Mouse (Mus musculus) heart, embryonic 14.5 days (tissue): Measurements from ENCODE around the gene Pacs2. TPM values are rescaled to one million over a fixed set of nuclear protein-coding genes. Genes with fewer than 3 reads are reported as not detected.

Experiments used
- ATAC-seq: fragments of 200-750 bp; cut with Nextera tagmentation; 2 replicates; pipeline ENCODE4 v1.8.0; 2017; ENCODE audit warnings: low read depth, moderate TSS enrichment; ENCODE audit not compliant: insufficient number of reproducible peaks, insufficient read depth, low FRiP score
- H3K27ac ChIP-seq, 2 experiments: fragments of 200-500 bp in 1 of 2; fragments of 300-500 bp in 1 of 2; sonication (generic) in 1 of 2; replicated peaks in 1 of 2; 2 replicates each; pipeline ENCODE4 v1.5.1; 2012 to 2014; ENCODE audit warnings: low read depth in 2 of 2, low read length in 2 of 2, control low read depth in 1 of 2, mild to moderate bottlenecking in 1 of 2, mixed read lengths in 1 of 2; ENCODE audit not compliant: control insufficient read depth in 1 of 2, insufficient read depth in 1 of 2
- H3K27me3 ChIP-seq: fragments of 300-500 bp; sonication (generic); 2 replicates; pipeline ENCODE4 v1.6.1; 2014; ENCODE audit warnings: mild to moderate bottlenecking, low read length, control low read depth; ENCODE audit not compliant: control insufficient read depth, insufficient read depth
- H3K36me3 ChIP-seq: fragments of 300-500 bp; sonication (generic); 2 replicates; pipeline ENCODE4 v1.6.1; 2014; ENCODE audit warnings: mild to moderate bottlenecking, control low read depth, low read length, mixed read lengths; ENCODE audit not compliant: control insufficient read depth, insufficient read depth
- H3K4me1 ChIP-seq, 2 experiments: fragments of 200-500 bp in 1 of 2; fragments of 300-500 bp in 1 of 2; sonication (generic) in 1 of 2; 2 replicates each; pipeline ENCODE4 v1.6.1; 2012 to 2014; ENCODE audit warnings: low read length in 2 of 2, control low read depth in 1 of 2, mixed read lengths in 1 of 2; ENCODE audit not compliant: control insufficient read depth in 2 of 2, insufficient read depth in 2 of 2
- H3K4me2 ChIP-seq: fragments of 300-500 bp; sonication (generic); 2 replicates; pipeline ENCODE4 v1.6.1; 2014; ENCODE audit warnings: mild to moderate bottlenecking, low read length
- H3K4me3 ChIP-seq, 2 experiments: fragments of 200-500 bp in 1 of 2; fragments of 300-500 bp in 1 of 2; sonication (generic) in 1 of 2; 2 replicates each; pipeline ENCODE4 v1.5.1; 2012 to 2014; ENCODE audit warnings: low read length in 2 of 2, mild to moderate bottlenecking in 2 of 2, control low read depth in 1 of 2, low read depth in 1 of 2, moderate library complexity in 1 of 2; ENCODE audit not compliant: control insufficient read depth in 1 of 2, insufficient read depth in 1 of 2
- H3K9ac ChIP-seq: fragments of 300-500 bp; sonication (generic); 2 replicates; pipeline ENCODE4 v1.6.1; 2014; ENCODE audit warnings: mild to moderate bottlenecking, low read length
- H3K9me3 ChIP-seq: fragments of 300-500 bp; sonication (generic); 2 replicates; pipeline ENCODE4 v1.6.1; 2016; ENCODE audit warnings: low read length, control low read depth; ENCODE audit not compliant: control insufficient read depth
- WGBS: fragments of 180-500 bp; shearing (Covaris S2); extraction: QIAGEN DNeasy Blood & Tissue Kit; methylation state at CpG from one replicate; pipeline ENCODE4 v1.1.7; 2014; 5-methylcytosine and 5-hydroxymethylcytosine counted together
- polyA plus RNA-seq: library from polyadenylated mRNA; unstranded; fragments of >200 nt; fragmentation: Nextera tagmentation; extraction: Ambion mirVana; gene quantifications from 2 replicates; pipeline ENCODE4 v1.2.1, GENCODE M21; 2014

The Pacs2 gene
- polyA plus RNA-seq, 1 experiment from 2014 or later: 7.6 TPM

- peak overlapping the region; percentile 87 for H3K9ac ChIP-seq
- peak overlapping the region; percentile 72 for H3K4me2 ChIP-seq
- H3K27ac ChIP-seq: peak overlapping the region; percentile 52 to 71
- no peaks in the 10 kb centered on the region for H3K36me3 ChIP-seq
- no peak overlapping the region; a peak in 1 of 4 replicates for H3K4me3 ChIP-seq
- ATAC-seq: no peak
- peaks cover 16 to 18% of the 10 kb centered on the region in 2 experiments for H3K4me1 ChIP-seq
- no peaks in the 10 kb centered on the region for H3K9me3 ChIP-seq
- WGBS: 65% methylated on average over 3 of the region's 3 CpGs
- no peaks in the 10 kb centered on the region for H3K27me3 ChIP-seq
Measured at GRCm38 (mm10) chr12:113013021-113013491, 1.3 kb upstream of the Pacs2 start.

DNA sequence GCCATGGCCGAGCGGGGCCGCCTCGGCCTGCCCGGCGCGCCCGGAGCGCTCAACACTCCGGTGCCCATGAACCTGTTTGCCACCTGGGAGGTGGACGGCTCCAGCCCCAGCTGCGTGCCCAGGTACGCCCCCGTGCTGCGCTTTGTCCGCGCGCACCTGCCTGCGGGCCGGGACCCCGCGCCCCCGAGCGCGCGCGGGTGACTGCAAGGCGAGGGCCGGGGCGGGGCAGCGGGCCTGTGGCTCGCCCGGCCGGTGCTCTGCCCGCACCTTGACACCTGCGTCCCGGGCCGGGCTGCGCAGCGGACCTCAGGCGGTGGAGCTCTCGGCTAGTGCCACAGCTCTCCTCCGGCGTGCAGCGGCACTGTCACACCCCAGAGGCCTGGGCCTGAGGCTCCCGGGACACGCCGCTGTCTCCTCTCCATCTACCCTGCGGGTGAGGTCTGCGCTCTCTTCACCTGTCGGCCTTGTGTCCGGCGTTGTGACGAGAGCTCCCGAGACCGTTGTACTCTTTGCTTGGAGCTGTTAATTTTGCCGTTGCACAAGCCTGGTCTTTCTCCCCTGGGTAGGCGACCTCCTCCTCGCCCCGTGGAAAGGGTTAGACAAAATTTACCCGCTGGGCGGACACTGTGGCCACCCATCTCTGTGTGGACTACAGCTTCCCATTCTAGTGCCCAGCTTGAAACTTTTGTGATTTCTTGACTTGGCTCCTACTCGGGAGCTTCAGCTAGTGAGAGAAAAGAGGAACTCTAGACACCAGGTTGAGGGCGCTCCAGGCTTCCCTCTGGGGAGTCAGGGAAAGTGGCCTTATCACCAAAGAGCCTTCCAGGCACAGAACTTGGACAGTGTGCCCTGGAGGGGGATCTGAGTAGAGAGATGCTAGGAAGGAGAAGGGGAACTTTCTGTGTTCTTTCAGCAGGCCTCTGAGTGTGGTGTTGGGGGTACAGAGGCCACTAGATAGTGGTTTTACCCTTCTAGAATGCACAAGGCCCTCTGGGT is 551 bp downstream of the Pacs2 start:
- H3K27me3 ChIP-seq: no peaks in the 10 kb centered on the region
- under 1% methylated on average over 53 of the region's 64 CpGs for WGBS
- peak overlapping the region; percentile 93 for H3K9ac ChIP-seq
- peak overlapping the region; percentile 72 for H3K4me2 ChIP-seq
- no peaks in the 10 kb centered on the region for H3K36me3 ChIP-seq
- H3K27ac ChIP-seq: peak overlapping the region; percentile 63 to 64; a peak in 3 of 4 replicates
- peaks cover 16 to 18% of the 10 kb centered on the region in 2 experiments for H3K4me1 ChIP-seq
- H3K9me3 ChIP-seq: no peaks in the 10 kb centered on the region
- peak overlapping the region; percentile 93 to 98 for H3K4me3 ChIP-seq
- ATAC-seq: peak; percentile 24

DNA sequence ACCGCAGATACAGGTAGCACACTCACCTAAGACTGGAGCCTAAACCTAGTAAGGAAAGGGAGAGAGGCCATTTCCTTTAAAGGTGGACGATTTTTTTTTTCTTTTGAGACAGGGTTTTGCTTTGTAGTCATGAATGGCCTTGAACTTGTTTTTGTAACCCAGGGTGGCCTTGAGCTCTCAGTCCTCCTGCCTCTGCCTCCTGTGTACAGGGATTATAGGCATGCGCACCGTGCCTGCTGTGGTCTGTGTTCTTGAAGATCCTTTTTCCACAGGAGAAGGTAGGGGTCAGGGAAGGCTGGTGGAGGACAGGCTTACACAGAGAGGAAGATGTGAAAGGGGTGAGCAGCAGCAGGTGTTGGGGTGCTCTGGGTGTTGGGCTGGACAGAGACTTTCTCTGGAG is 1.6 kb downstream of the Pacs2 start:
- H3K36me3 ChIP-seq: peaks cover 6% of the 10 kb centered on the region
- H3K4me3 ChIP-seq: no peak overlapping the region
- H3K4me2 ChIP-seq: peak overlapping the region; percentile 72; the same call in 1 of the 2 replicates
- H3K9me3 ChIP-seq: no peaks in the 10 kb centered on the region
- H3K9ac ChIP-seq: peak overlapping the region; percentile 93; the same call in 1 of the 2 replicates
- no peaks in the 10 kb centered on the region for H3K27me3 ChIP-seq
- ATAC-seq: no peak
- peaks cover 16 to 18% of the 10 kb centered on the region in 2 experiments for H3K4me1 ChIP-seq
- 74% methylated on average over 4 of the region's 4 CpGs for WGBS
- no peak overlapping the region for H3K27ac ChIP-seq

DNA sequence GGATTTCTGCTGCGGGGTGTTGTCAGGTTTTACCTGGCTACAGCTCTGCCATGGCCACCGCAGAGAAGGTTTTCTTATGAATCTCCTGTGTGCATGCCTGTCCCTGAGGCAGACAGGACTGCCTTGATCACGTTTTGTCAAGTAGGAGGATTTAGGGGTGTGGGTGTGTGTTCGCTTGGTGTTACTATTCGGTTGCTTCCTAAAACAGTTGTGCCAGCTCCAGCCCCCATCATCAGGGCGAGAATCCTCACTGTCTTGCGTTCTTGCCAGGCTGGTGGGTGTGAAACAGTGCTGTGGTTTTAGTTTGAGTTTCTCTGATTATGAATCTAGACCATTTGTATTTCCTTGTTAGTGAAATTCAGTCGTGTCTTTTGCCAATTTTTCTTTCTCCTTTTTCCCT is 2.7 kb downstream of the Pacs2 start:
- Histone ChIP-seq H3K9me3 (no peaks in the 10 kb centered on the region), H3K27ac (no peak overlapping the region), H3K36me3 (peaks cover 9% of the 10 kb centered on the region), H3K4me2 (no peak overlapping the region), H3K27me3 (no peaks in the 10 kb centered on the region), H3K9ac (no peak overlapping the region), H3K4me1 (peaks cover 14 to 18% of the 10 kb centered on the region in 2 experiments), H3K4me3 (no peak overlapping the region)
- 71% methylated on average over 8 of the region's 8 CpGs for WGBS
- ATAC-seq: no peak

- Histone ChIP-seq H3K27ac (no peak overlapping the region), H3K4me3 (no peak overlapping the region), H3K9ac (no peak overlapping the region), H3K4me2 (no peak overlapping the region), H3K9me3 (no peaks in the 10 kb centered on the region), H3K36me3 (peaks cover 9% of the 10 kb centered on the region), H3K27me3 (no peaks in the 10 kb centered on the region), H3K4me1 (peaks cover 14 to 18% of the 10 kb centered on the region in 2 experiments)
- WGBS: 55% methylated on average over 9 of the region's 9 CpGs
- ATAC-seq: no peak
Measured at GRCm38 (mm10) chr12:113017429-113017984, 3.2 kb downstream of the Pacs2 start.

DNA sequence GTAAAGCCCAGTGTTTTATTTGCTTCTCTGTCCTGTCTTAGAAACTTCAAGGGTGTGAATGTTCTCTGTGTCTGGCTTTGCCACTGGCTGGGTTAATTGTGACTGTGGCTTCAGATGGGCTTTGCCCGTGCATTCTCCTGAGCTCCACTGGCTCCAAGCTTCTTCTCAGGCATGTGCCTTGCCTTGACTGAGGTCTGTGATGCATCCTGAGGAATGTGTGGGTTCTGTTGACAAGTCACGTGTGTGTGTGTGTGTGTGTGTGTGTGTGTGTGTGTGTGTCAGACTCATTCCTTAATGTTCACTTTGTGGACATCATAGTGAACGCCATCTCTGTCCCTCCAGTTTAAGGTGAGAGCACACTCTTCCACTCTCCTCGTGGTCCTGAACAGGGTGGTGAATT is 4.5 kb downstream of the Pacs2 start:
- Histone ChIP-seq H3K27me3 (no peaks in the 10 kb centered on the region), H3K9ac (no peak overlapping the region), H3K9me3 (no peaks in the 10 kb centered on the region), H3K36me3 (peaks cover 9% of the 10 kb centered on the region), H3K4me3 (no peak overlapping the region), H3K4me1 (peaks cover 12 to 14% of the 10 kb centered on the region in 2 experiments), H3K4me2 (no peak overlapping the region), H3K27ac (no peak overlapping the region)
- 72% methylated on average over 4 of the region's 4 CpGs for WGBS
- ATAC-seq: no peak

GRCm38 (mm10) chr12:113021488-113021887 is 7.2 kb downstream of the Pacs2 start:
- Histone ChIP-seq H3K36me3 (peaks cover 9% of the 10 kb centered on the region), H3K27me3 (no peaks in the 10 kb centered on the region), H3K4me2 (no peak overlapping the region), H3K9ac (no peak overlapping the region), H3K9me3 (peaks cover under 1% of the 10 kb centered on the region; the same call in 1 of the 2 replicates), H3K4me1 (peaks cover 3% of the 10 kb centered on the region in 2 experiments; a peak in 2 of 4 replicates), H3K4me3 (no peak overlapping the region), H3K27ac (no peak overlapping the region)
- no peak for ATAC-seq
